Mouse (Mus musculus) kidney, postnatal 0 days (tissue): ENCODE data around the gene Dlgap4. TPM values are rescaled to one million over a fixed set of nuclear protein-coding genes. Genes with fewer than 3 reads are reported as not detected.
A peak's percentile ranks its signal among the peaks of the same experiment; 100 is the strongest.

Experiments used
- ATAC-seq: fragments of 200-750 bp; cut with Nextera tagmentation; replicated peaks from 2 replicates; pipeline ENCODE4 v1.8.0; 2017; ENCODE audit warnings: low read depth, moderate number of reproducible peaks, moderate TSS enrichment, moderate library complexity; ENCODE audit not compliant: low FRiP score
- DNase-seq: peaks from one replicate; pipeline ENCODE4 v3.0.0-alpha.2; 2016; ENCODE audit warnings: low spot score
- H3K27ac ChIP-seq: fragments of 300-500 bp; sonication (generic); 2 replicates; pipeline ENCODE4 v1.5.1; 2014; ENCODE audit warnings: mild to moderate bottlenecking
- H3K27me3 ChIP-seq: fragments of 300-500 bp; sonication (generic); 2 replicates; pipeline ENCODE4 v1.6.1; 2014; ENCODE audit warnings: low read length, mixed read lengths; ENCODE audit not compliant: insufficient read depth
- H3K36me3 ChIP-seq: fragments of 300-500 bp; sonication (generic); 2 replicates; pipeline ENCODE4 v1.6.1; 2014; ENCODE audit warnings: low read length, mixed read lengths; ENCODE audit not compliant: insufficient read depth
- H3K4me1 ChIP-seq: fragments of 300-500 bp; sonication (generic); replicated peaks from 2 replicates; pipeline ENCODE4 v1.6.1; 2014; ENCODE audit warnings: antibody characterized with exemption, low read length, mixed read lengths; ENCODE audit not compliant: insufficient read depth
- H3K4me2 ChIP-seq: fragments of 300-500 bp; sonication (generic); 2 replicates; pipeline ENCODE4 v1.6.1; 2014; ENCODE audit warnings: mild to moderate bottlenecking, low read length, moderate library complexity, mixed read lengths
- H3K4me3 ChIP-seq: fragments of 300-500 bp; sonication (generic); replicated peaks from 2 replicates; pipeline ENCODE4 v1.5.1; 2014; ENCODE audit warnings: low read depth, low read length
- H3K9ac ChIP-seq: fragments of 300-500 bp; sonication (generic); 2 replicates; pipeline ENCODE4 v1.6.1; 2014; ENCODE audit warnings: low read depth, low read length
- H3K9me3 ChIP-seq: fragments of 300-500 bp; sonication (generic); replicated peaks from 2 replicates; pipeline ENCODE4 v1.6.1; 2016; ENCODE audit warnings: low read length, inconsistent platforms, mixed read lengths
- CTCF ChIP-seq: IDR thresholded peaks from 2 replicates; pipeline ENCODE4 v1.5.1; 2016; ENCODE audit warnings: antibody characterized with exemption, low read depth, mild to moderate bottlenecking, moderate library complexity
- WGBS: fragments of 180-500 bp; shearing (Covaris S2); extraction: QIAGEN DNeasy Blood & Tissue Kit; methylation state at CpG from one replicate; pipeline ENCODE4 v1.1.7; 2014; 5-methylcytosine and 5-hydroxymethylcytosine counted together
- polyA plus RNA-seq: library from polyadenylated mRNA; unstranded; fragments of >200 nt; fragmentation: Nextera tagmentation; extraction: Ambion mirVana; gene quantifications from 2 replicates; pipeline ENCODE4 v1.2.1, GENCODE M21; 2015

The Dlgap4 gene
- polyA plus RNA-seq, 1 experiment from 2014 or later = 61.1 TPM

- peaks cover 23% of the 10 kb centered on the region; the same call in 1 of the 2 replicates for H3K36me3 ChIP-seq
- TF ChIP-seq CTCF = no peak
- no peak overlapping the region for H3K27ac ChIP-seq
- ATAC-seq (no peak), DNase-seq (no peak)
- H3K9ac ChIP-seq = no peak overlapping the region
- WGBS = 85% methylated on average over 5 of the region's 5 CpGs
- H3K9me3 ChIP-seq = no peaks in the 10 kb centered on the region
- H3K27me3 ChIP-seq = no peaks in the 10 kb centered on the region
- peaks cover 7% of the 10 kb centered on the region; the same call in 1 of the 2 replicates for H3K4me1 ChIP-seq
- H3K4me2 ChIP-seq = no peak overlapping the region
- H3K4me3 ChIP-seq = no peak overlapping the region
Measured at GRCm38 (mm10) chr2:156744414-156744813, 130.9 kb downstream of the Dlgap4 start.

GRCm38 (mm10) chr2:156747315-156747714, 133.8 kb downstream of the Dlgap4 start:
- H3K4me1 ChIP-seq = 0 out of 2 replicates have a peak, but pooled peaks cover under 1% of the 10 kb centered on the region
- WGBS = 90% methylated on average over 3 of the region's 3 CpGs
- ATAC-seq (no peak), DNase-seq (no peak)
- H3K27me3 ChIP-seq = no peaks in the 10 kb centered on the region
- H3K9ac ChIP-seq = no peak overlapping the region
- peaks cover 40% of the 10 kb centered on the region; the same call in 1 of the 2 replicates for H3K36me3 ChIP-seq
- no peak for TF ChIP-seq CTCF
- H3K4me3 ChIP-seq = no peak overlapping the region
- no peak overlapping the region for H3K27ac ChIP-seq
- H3K4me2 ChIP-seq = no peak overlapping the region
- no peaks in the 10 kb centered on the region for H3K9me3 ChIP-seq

GRCm38 (mm10) chr2:156749687-156750086, 136.2 kb downstream of the Dlgap4 start:
- TF ChIP-seq CTCF = no peak
- DNase-seq = no peak
- Histone ChIP-seq H3K36me3 (peaks cover 51% of the 10 kb centered on the region; the same call in 1 of the 2 replicates), H3K27ac (no peak overlapping the region), H3K4me1 (no peaks in the 10 kb centered on the region), H3K4me2 (no peak overlapping the region), H3K9ac (no peak overlapping the region), H3K27me3 (no peaks in the 10 kb centered on the region), H3K4me3 (no peak overlapping the region), H3K9me3 (no peaks in the 10 kb centered on the region)
- 90% methylated on average over 8 of the region's 8 CpGs for WGBS
- ATAC-seq = no peak

GRCm38 (mm10) chr2:156756937-156757336, 143.4 kb downstream of the Dlgap4 start:
- H3K27ac ChIP-seq = no peak overlapping the region
- no peak for TF ChIP-seq CTCF
- peaks cover 52% of the 10 kb centered on the region for H3K36me3 ChIP-seq
- whole genome bisulfite sequencing = 95% methylated on average over 9 of the region's 9 CpGs
- ATAC-seq (no peak), DNase-seq (no peak)
- H3K4me1 ChIP-seq = no peaks in the 10 kb centered on the region
- no peak overlapping the region for H3K4me2 ChIP-seq
- H3K27me3 ChIP-seq = no peaks in the 10 kb centered on the region
- H3K9ac ChIP-seq = no peak overlapping the region
- H3K4me3 ChIP-seq = no peak overlapping the region
- H3K9me3 ChIP-seq = 0 out of 2 replicates have a peak, but pooled peaks cover 3% of the 10 kb centered on the region

GRCm38 (mm10) chr2:156760843-156761505, 147.5 kb downstream of the Dlgap4 start:
- Histone ChIP-seq H3K27ac (no peak overlapping the region), H3K4me1 (0 out of 2 replicates have a peak, but pooled peaks cover 7% of the 10 kb centered on the region), H3K9ac (no peak overlapping the region), H3K9me3 (0 out of 2 replicates have a peak, but pooled peaks cover 3% of the 10 kb centered on the region), H3K27me3 (no peaks in the 10 kb centered on the region), H3K4me3 (no peak overlapping the region), H3K36me3 (peaks cover 41% of the 10 kb centered on the region), H3K4me2 (no peak overlapping the region)
- WGBS = 81% methylated on average over 5 of the region's 5 CpGs
- peak; percentile 62 for TF ChIP-seq CTCF
- ATAC-seq (no peak), DNase-seq (no peak)

- Histone ChIP-seq H3K4me3 (no peak overlapping the region), H3K27ac (peak overlapping the region; percentile 69; the same call in 1 of the 2 replicates), H3K27me3 (no peaks in the 10 kb centered on the region), H3K4me1 (0 out of 2 replicates have a peak, but pooled peaks cover 7% of the 10 kb centered on the region), H3K9me3 (0 out of 2 replicates have a peak, but pooled peaks cover 3% of the 10 kb centered on the region), H3K36me3 (peaks cover 36% of the 10 kb centered on the region), H3K4me2 (no peak overlapping the region), H3K9ac (no peak overlapping the region)
- 87% methylated on average over 17 of the region's 17 CpGs for WGBS
- no peak for TF ChIP-seq CTCF
- no peak for ATAC-seq
- no peak for DNase-seq
Measured at GRCm38 (mm10) chr2:156761521-156762278, 148.2 kb downstream of the Dlgap4 start.
